Mouse (Mus musculus) adrenal gland, postnatal 4 days (tissue): Measurements from ENCODE around the gene Klhl2. TPM values are rescaled to one million over a fixed set of nuclear protein-coding genes. Genes with fewer than 3 reads are reported as not detected.

Experiments
- DNase-seq, 2 experiments: peaks; one replicate each; pipeline ENCODE4 v3.0.0; 2021 to 2022; ENCODE audit warnings: low spot score in 2 of 2, mixed read lengths in 2 of 2
- total RNA-seq, 2 experiments: library from RNA; stranded (reverse); gene quantifications; 2 replicates each; pipeline ENCODE4 v1.2.3; 2021

Klhl2 gene
- total RNA-seq, 2 experiments from 2014 or later, result 36.0 to 38.3 TPM

- no peak for DNase-seq
These were observed 17.2 kb downstream of the Klhl2 start for GRCm38 (mm10) chr8:64832581-64833135.

- no peak for DNase-seq
These were observed 18.2 kb downstream of the Klhl2 start for GRCm38 (mm10) chr8:64831656-64832055.

- no peak for DNase-seq
These were observed 19.9 kb downstream of the Klhl2 start for GRCm38 (mm10) chr8:64829921-64830320.

- DNase-seq, result no peak
These were observed 20.4 kb downstream of the Klhl2 start for GRCm38 (mm10) chr8:64829391-64829790.

DNA sequence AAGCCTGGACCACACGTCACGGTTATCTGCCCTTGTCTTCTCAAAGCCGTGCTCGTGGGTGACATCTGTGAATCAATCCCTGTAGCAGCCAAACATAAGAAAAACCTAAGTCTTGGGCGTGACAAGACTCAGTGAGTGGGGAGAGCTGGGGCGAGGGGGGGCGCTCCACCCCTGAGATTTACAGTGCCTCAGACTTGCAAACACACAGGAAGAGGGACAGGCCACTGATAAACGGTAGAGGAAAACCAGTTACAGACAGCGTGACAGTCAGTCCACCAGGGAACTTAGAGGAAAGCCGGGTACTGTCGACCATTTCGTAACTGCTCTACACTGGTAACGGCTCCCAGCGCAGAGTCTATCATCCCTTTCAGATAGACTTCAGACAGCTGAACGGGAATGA lies 21.4 kb downstream of the Klhl2 start:
- no peak for DNase-seq

DNA sequence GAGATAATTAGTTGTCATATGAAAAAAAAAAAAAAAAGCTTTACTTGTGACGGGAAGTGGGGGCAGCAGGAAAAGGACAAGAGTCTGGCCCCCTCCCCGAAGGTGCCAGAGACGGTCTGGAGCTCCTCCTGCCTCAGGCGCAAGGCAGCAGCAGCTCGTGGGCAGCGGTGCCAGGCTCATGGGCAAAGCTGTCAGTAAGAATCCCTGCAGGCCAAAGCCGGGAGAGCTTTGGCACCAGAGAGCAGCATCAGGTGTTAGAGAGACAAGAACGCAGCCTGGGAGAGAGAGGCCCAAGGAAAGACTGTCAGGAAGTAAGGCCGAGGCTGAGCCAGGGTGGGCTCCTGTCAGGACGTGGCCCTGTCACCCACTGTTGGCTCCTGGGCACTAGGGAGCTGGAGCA lies 22.5 kb downstream of the Klhl2 start:
- no peak for DNase-seq

DNA sequence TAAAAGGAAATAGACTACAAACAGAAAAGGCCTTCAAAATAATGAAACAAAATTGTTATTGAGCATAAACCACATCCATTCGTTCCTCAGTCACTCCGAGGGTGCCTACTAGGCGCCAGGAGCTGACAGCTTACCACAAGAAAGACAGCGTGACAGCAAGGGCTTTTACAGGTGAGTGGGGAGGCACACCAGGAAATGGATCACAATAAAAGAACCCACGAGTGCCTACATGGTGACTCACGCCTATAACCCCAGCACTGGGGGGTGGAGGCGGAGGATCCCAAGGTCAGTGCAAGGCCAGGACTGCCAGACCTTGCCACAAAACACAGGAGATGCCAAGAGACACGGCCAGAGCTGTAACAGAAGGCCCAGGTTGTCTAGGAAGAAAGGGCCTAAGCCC lies 23.4 kb downstream of the Klhl2 start:
- peak in 1 of 2 experiments; percentile 42 for DNase-seq

DNA sequence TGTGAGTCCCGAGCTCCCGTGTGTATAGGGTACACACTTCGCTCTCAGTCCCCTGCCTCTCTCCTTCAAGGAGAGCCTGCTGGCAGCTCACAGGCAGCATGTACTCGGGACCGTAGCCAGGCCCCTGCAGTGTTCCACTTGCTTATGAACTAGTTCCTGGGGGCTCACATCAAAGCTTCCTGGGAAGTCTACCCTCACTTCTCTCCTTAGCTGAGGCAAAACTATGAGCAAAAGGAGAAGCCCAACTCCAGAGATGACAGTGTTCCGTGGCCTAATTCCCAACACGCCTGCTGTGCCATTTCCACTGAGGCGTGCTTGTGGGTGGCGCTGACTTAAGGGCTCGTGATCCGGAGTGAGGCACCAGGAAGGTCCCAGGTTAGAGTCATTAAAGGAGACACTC lies 25.9 kb downstream of the Klhl2 start:
- no peak for DNase-seq

GRCm38 (mm10) chr8:64820940-64821339 lies 28.9 kb downstream of the Klhl2 start:
- DNase-seq, result no peak

- no peak for DNase-seq
These were observed 38.0 kb downstream of the Klhl2 start for GRCm38 (mm10) chr8:64811790-64812189.

DNA sequence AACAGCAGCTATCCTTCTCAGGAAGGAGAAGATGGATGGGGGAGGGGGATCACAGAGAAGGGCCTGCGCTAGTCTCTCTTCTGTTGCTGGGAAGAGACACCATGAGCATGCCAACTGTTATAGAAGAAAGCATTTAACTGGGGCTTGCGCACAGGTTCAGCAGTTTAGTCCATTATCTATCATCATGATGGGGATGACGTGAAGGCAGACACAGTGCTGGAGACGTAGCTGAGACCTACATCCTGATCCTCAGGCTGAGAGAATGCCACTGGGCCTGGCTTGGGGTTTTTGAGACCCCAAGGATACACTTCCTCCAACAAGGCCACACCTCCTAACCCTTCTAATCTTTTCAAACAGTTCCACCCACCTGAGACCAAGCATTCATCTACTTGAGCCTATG lies 38.7 kb downstream of the Klhl2 start:
- no peak for DNase-seq

- no peak for DNase-seq
These were observed 43.3 kb downstream of the Klhl2 start for GRCm38 (mm10) chr8:64806558-64806957.

DNA sequence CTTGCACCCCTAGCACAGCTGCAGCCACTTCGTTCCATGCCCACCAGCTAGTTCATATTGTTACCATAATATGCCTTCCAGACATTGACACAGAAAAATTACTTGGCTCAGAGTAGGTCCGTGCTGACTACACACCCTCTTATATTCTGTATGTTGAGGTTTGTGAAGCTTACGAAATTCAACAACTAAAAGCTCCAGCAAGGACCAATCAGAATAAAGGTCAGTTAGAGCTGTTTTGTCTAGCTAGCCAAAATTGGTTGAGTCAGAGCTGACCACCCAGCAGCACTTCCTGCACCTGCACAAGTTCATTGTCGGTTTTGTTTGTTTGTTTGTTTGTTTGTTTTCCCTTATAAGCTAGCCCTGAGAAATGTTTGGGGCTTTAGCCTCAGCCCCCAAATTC lies 44.8 kb downstream of the Klhl2 start:
- no peak for DNase-seq

GRCm38 (mm10) chr8:64799306-64799705 lies 50.5 kb downstream of the Klhl2 start:
- DNase-seq, result no peak

DNA sequence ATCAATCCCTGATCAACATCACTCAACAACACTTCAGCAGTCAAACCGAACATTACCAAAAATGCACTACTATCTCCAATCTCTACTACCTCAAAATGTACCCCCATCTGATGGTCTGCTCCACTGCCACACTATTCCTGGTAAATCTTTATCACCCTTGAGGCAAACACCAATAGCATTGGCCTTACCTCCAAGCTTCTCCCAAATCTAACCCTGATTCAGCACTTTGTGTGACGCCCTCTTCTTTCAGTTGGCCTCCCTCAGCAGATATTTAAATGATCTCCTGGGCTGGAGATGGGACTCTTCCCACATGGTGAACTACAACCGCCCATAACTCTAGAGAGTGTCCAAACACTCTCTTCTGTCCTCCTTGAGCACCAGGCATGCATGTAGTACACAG lies 51.3 kb downstream of the Klhl2 start:
- no peak for DNase-seq

GRCm38 (mm10) chr8:64797751-64798150 lies 52.1 kb downstream of the Klhl2 start:
- DNase-seq, result no peak

- DNase-seq, result no peak
These were observed 58.5 kb downstream of the Klhl2 start for GRCm38 (mm10) chr8:64791250-64791881.

GRCm38 (mm10) chr8:64790418-64790817 lies 59.4 kb downstream of the Klhl2 start:
- DNase-seq, result no peak

GRCm38 (mm10) chr8:64788715-64789114 lies 61.1 kb downstream of the Klhl2 start:
- DNase-seq, result peak in 1 of 2 experiments; percentile 20

DNA sequence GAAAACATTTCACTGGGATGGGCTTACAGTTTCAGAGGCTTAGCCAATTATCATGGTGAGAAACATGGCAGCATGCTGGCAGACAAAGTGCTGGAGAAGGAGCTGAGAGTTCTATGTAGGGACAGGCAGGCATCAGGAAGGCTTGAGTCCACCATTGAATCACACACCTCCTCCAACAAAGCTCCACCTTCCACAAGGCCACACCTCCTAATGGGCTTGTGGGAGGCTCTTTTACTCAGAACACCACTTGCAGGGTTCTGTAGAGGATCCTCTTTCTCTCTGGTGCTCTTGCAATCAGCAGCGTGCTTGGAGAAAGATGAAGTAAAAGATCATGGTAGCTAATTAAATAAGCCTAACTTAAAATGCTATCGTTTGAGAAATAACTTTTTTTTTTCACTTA lies 63.0 kb downstream of the Klhl2 start:
- no peak for DNase-seq

DNA sequence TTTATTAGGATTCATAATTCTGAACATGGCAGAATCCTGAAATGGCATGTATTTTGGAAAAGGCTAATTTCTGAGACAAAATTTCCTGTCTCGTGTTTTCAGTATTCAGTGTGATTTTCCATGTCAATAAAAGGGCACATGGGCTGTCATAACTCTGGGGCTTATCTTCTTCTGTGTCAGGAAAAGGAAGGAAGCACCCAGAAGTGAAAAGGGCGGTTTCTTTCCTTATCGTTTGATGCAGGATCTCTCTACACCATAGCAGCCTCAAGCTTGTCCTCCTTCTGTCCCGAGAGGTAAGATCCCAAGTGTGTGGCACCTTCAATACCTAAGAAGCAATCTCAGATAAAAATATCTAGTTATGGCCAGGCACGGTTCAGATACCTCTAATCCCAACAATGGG lies 65.6 kb downstream of the Klhl2 start:
- DNase-seq, result no peak

DNA sequence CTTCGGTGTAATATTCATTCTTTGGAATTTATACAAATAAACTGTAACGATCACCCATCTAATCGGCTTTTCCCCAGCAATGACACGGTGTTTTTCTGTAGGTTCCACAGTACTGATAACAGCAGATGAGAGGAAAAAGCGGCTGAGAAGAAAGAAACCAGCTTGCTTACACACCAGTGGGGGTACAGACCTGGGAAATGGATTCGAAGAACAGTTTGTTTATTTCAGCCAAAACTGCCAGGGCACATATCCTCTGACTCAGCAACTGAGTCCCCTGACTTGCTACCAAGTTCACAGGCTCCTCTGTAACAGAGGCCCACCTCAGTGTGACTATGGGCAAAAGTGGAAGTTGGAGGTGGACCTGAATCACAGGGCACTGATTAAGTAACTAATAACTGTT lies 67.9 kb downstream of the Klhl2 start:
- no peak for DNase-seq

- no peak for DNase-seq
These were observed 71.9 kb downstream of the Klhl2 start for GRCm38 (mm10) chr8:64777925-64778324.
